Mouse (Mus musculus) midbrain, embryonic 16.5 days (tissue): ENCODE measurements around the gene Carns1. TPM values are rescaled to one million over a fixed set of nuclear protein-coding genes. Genes with fewer than 3 reads are reported as not detected.

Source experiments
- ATAC-seq: fragments of 200-750 bp; cut with Nextera tagmentation; 2 replicates; pipeline ENCODE4 v1.8.0; 2017; ENCODE audit warnings: moderate TSS enrichment
- H3K27ac ChIP-seq: fragments of 300-500 bp; sonication (generic); 2 replicates; pipeline ENCODE4 v1.5.1; 2014; ENCODE audit warnings: mild to moderate bottlenecking, low read length, mixed read lengths
- H3K27me3 ChIP-seq: fragments of 300-500 bp; sonication (generic); 2 replicates; pipeline ENCODE4 v1.6.1; 2014; ENCODE audit warnings: low read depth, low read length, mixed read lengths; ENCODE audit not compliant: control insufficient read depth, insufficient read depth
- H3K36me3 ChIP-seq: fragments of 300-500 bp; sonication (generic); 2 replicates; pipeline ENCODE4 v1.6.1; 2014; ENCODE audit warnings: mild to moderate bottlenecking, low read length, moderate library complexity, mixed read lengths; ENCODE audit not compliant: control insufficient read depth, insufficient read depth
- H3K4me1 ChIP-seq: fragments of 300-500 bp; sonication (generic); 2 replicates; pipeline ENCODE4 v1.6.1; 2014; ENCODE audit warnings: mild to moderate bottlenecking, low read length, mixed read lengths; ENCODE audit not compliant: control insufficient read depth, insufficient read depth
- H3K4me2 ChIP-seq: fragments of 300-500 bp; sonication (generic); 2 replicates; pipeline ENCODE4 v1.6.1; 2014; ENCODE audit warnings: mild to moderate bottlenecking, low read length, mixed read lengths
- H3K4me3 ChIP-seq: fragments of 300-500 bp; sonication (generic); 2 replicates; pipeline ENCODE4 v1.5.1; 2014; ENCODE audit warnings: low read depth, mild to moderate bottlenecking, low read length, moderate library complexity, mixed read lengths
- H3K9ac ChIP-seq: fragments of 300-500 bp; sonication (generic); 2 replicates; pipeline ENCODE4 v1.6.1; 2014; ENCODE audit warnings: low read depth, low read length, mixed read lengths
- H3K9me3 ChIP-seq: fragments of 300-500 bp; sonication (generic); replicated peaks from 2 replicates; pipeline ENCODE4 v1.6.1; 2014; ENCODE audit warnings: mild to moderate bottlenecking, low read length, mixed read lengths; ENCODE audit not compliant: control insufficient read depth, poor library complexity, severe bottlenecking
- WGBS: fragments of 180-500 bp; shearing (Covaris S2); extraction: QIAGEN DNeasy Blood & Tissue Kit; methylation state at CpG from one replicate; pipeline ENCODE4 v1.1.7; 2014; 5-methylcytosine and 5-hydroxymethylcytosine counted together
- polyA plus RNA-seq: library from polyadenylated mRNA; unstranded; fragments of >200 nt; fragmentation: Nextera tagmentation; extraction: Ambion mirVana; gene quantifications from 2 replicates; pipeline ENCODE4 v1.2.1, GENCODE M21; 2015

The Carns1 gene
- polyA plus RNA-seq, 1 experiment from 2014 or later, result 5.2 TPM

- H3K4me2 ChIP-seq, result no peak overlapping the region
- no peak overlapping the region for H3K9ac ChIP-seq
- H3K4me3 ChIP-seq, result no peak overlapping the region
- H3K36me3 ChIP-seq, result peaks cover 20% of the 10 kb centered on the region
- WGBS, result 79% methylated on average over 12 of the region's 12 CpGs
- no peak for ATAC-seq
- peaks cover 14% of the 10 kb centered on the region for H3K4me1 ChIP-seq
- no peaks in the 10 kb centered on the region for H3K27me3 ChIP-seq
- no peak overlapping the region for H3K27ac ChIP-seq
- no peaks in the 10 kb centered on the region for H3K9me3 ChIP-seq
Observed at GRCm38 (mm10) chr19:4194776-4195650, 19.7 kb upstream of the Carns1 start.

- no peak overlapping the region for H3K9ac ChIP-seq
- H3K9me3 ChIP-seq, result no peaks in the 10 kb centered on the region
- no peaks in the 10 kb centered on the region for H3K27me3 ChIP-seq
- 91% methylated on average over 8 of the region's 8 CpGs for WGBS
- H3K4me1 ChIP-seq, result peaks cover 13% of the 10 kb centered on the region
- H3K4me2 ChIP-seq, result no peak overlapping the region
- H3K36me3 ChIP-seq, result peaks cover 20% of the 10 kb centered on the region
- no peak for ATAC-seq
- H3K27ac ChIP-seq, result no peak overlapping the region
- no peak overlapping the region for H3K4me3 ChIP-seq
Observed at GRCm38 (mm10) chr19:4194021-4194724, 18.9 kb upstream of the Carns1 start.

GRCm38 (mm10) chr19:4193129-4193528, 17.9 kb upstream of the Carns1 start:
- WGBS, result 56% methylated on average over 6 of the region's 6 CpGs
- Histone ChIP-seq H3K36me3 (peaks cover 20% of the 10 kb centered on the region), H3K27ac (no peak overlapping the region), H3K4me1 (peaks cover 13% of the 10 kb centered on the region), H3K27me3 (no peaks in the 10 kb centered on the region), H3K9me3 (no peaks in the 10 kb centered on the region), H3K4me2 (peak overlapping the region; percentile 75), H3K9ac (peak overlapping the region; percentile 98), H3K4me3 (peak overlapping the region; percentile 95)
- ATAC-seq, result no peak

GRCm38 (mm10) chr19:4192251-4192985, 17.1 kb upstream of the Carns1 start:
- Histone ChIP-seq H3K27ac (peak overlapping the region; percentile 89), H3K27me3 (no peaks in the 10 kb centered on the region), H3K4me1 (peaks cover 13% of the 10 kb centered on the region), H3K4me2 (peak overlapping the region; percentile 75), H3K9ac (peak overlapping the region; percentile 98), H3K4me3 (peak overlapping the region; percentile 95), H3K9me3 (no peaks in the 10 kb centered on the region), H3K36me3 (peaks cover 20% of the 10 kb centered on the region)
- peak; percentile 61 for ATAC-seq
- under 1% methylated on average over 46 of the region's 52 CpGs for WGBS

GRCm38 (mm10) chr19:4191528-4192250, 16.4 kb upstream of the Carns1 start, which contains the start of gene Ppp1ca:
Gene Ppp1ca, plus strand, starts transcription at chr19:4192065.
- Histone ChIP-seq H3K4me2 (peak within 1 kb of the TSS; percentile 75), H3K27me3 (no peaks in the 10 kb centered on the region), H3K27ac (peak within 1 kb of the TSS; percentile 89), H3K4me1 (peaks cover 13% of the 10 kb centered on the region), H3K9ac (peak within 1 kb of the TSS; percentile 98), H3K36me3 (peaks cover 17% of the 10 kb centered on the region), H3K9me3 (no peaks in the 10 kb centered on the region), H3K4me3 (peak within 1 kb of the TSS; percentile 95)
- ATAC-seq, result peak; percentile 91
- 7% methylated on average over 35 of the region's 47 CpGs for WGBS

GRCm38 (mm10) chr19:4190831-4191334, 15.6 kb upstream of the Carns1 start, which contains the start of gene Tbc1d10c:
Gene Tbc1d10c, minus strand, starts transcription at chr19:4191284.
- H3K9me3 ChIP-seq, result no peaks in the 10 kb centered on the region
- H3K27ac ChIP-seq, result peak within 1 kb of the TSS; percentile 89
- H3K36me3 ChIP-seq, result peaks cover 11% of the 10 kb centered on the region
- ATAC-seq, result no peak
- peak within 1 kb of the TSS; percentile 75 for H3K4me2 ChIP-seq
- peak within 1 kb of the TSS; percentile 98 for H3K9ac ChIP-seq
- WGBS, result 74% methylated on average over 4 of the region's 4 CpGs
- peak within 1 kb of the TSS; percentile 95 for H3K4me3 ChIP-seq
- H3K4me1 ChIP-seq, result peaks cover 13% of the 10 kb centered on the region
- no peaks in the 10 kb centered on the region for H3K27me3 ChIP-seq

- Histone ChIP-seq H3K36me3 (0 out of 2 replicates have a peak, but pooled peaks cover 2% of the 10 kb centered on the region), H3K27me3 (no peaks in the 10 kb centered on the region), H3K27ac (no peak overlapping the region), H3K4me1 (peaks cover 13% of the 10 kb centered on the region), H3K4me2 (no peak overlapping the region), H3K9me3 (no peaks in the 10 kb centered on the region), H3K9ac (no peak overlapping the region), H3K4me3 (no peak overlapping the region)
- 84% methylated on average over 12 of the region's 12 CpGs for WGBS
- no peak for ATAC-seq
Observed at GRCm38 (mm10) chr19:4189051-4189620, 13.9 kb upstream of the Carns1 start.

- Histone ChIP-seq H3K27ac (no peak overlapping the region), H3K4me3 (no peak overlapping the region), H3K36me3 (no peaks in the 10 kb centered on the region), H3K4me2 (no peak overlapping the region), H3K27me3 (no peaks in the 10 kb centered on the region), H3K4me1 (peaks cover 3% of the 10 kb centered on the region; the same call in 1 of the 2 replicates), H3K9me3 (no peaks in the 10 kb centered on the region), H3K9ac (no peak overlapping the region)
- ATAC-seq, result no peak
- WGBS, result 77% methylated on average over 3 of the region's 3 CpGs
Observed at GRCm38 (mm10) chr19:4187303-4187702, 12.0 kb upstream of the Carns1 start.
